Mouse (Mus musculus) kidney, adult 9 months (tissue): ENCODE measurements at regions not wholly inside any gene's neighbourhood (a gene's known extent, or its start where the extent isn't known, plus 50 kb on each side); places are given as distances from the start of the nearest gene placed in this dataset.
A peak's percentile ranks its signal among the peaks of the same experiment; 100 is the strongest.

ENCODE experiments used
- DNase-seq: peaks from one replicate; pipeline ENCODE4 v3.0.0; 2022

GRCm38 (mm10) chr4:28754960-28755692 lies 57.8 kb upstream of the Epha7 start:
- no peak for DNase-seq

GRCm38 (mm10) chr4:28762378-28762777 lies 50.6 kb upstream of the Epha7 start:
- DNase-seq: peak; percentile 58
